18 mouse cellular contexts compared by ENCODE assay signal in the genomic region with DNA sequence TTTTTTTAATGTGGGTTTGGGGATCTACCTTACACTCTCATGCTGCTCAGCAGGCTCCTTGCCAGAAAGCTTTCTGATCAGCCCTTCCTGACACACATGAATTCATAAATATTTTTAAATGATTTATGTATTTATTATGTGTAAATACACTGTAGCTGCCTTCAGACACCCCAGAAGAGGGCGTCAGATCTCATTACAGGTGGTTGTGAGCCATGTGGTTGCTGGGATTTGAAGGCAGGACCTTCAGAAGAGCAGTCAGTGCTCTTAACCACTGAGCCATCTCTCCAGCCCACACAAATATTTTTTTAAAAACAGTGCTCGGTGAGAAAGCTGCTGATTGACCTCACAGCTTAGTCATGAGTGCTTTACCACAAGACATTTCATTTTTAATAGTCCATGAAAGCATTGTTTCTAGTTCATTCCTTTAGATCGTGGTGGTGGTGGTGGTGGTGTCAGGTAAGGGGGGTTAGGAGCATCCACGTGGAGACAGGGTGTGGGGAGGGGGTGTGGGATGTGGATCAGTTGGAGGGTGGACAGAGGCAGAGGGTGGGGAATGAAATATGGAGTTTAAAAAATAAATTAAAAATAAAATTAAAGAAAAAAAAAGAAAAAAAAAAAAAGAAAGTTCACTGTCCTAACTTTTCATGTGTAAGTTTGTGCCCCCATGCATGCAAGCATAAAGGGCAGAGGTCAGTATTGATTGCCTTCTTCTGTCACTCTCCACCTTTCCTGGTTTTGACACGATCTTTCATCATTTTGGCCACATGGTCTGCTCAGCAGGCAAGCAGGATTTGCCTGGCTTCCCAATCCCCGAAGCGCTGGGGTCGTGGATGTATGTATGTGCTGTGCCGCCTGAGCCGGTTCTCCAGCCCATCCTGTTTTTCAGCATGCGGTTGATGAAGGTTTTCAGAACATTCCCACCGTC.
"Had no signal": no experiment of that assay in that cellular context is flagged by ENCODE, and none has a peak within 500 bp of the region (broad histone marks: within the 10 kb centered on the region; RNA-seq: fewer than 3 reads in every experiment).

No protein-coding gene starts in this region.

- H3K36me3 ChIP-seq: limb, embryonic 13.5 days; lung, embryonic 15.5 days; midbrain, embryonic 15.5 days; neural tube, embryonic 12.5 days; stomach, embryonic 15.5 days had no signal

- H3K9ac ChIP-seq: limb, embryonic 13.5 days; liver, embryonic 14.5 days; lung, embryonic 15.5 days; midbrain, embryonic 15.5 days; neural tube, embryonic 12.5 days; stomach, embryonic 15.5 days had no signal

- H3K4me3 ChIP-seq: layer of hippocampus, adult 2 months; limb, embryonic 13.5 days; lung, embryonic 15.5 days; megakaryocyte, embryonic 14.5 days; midbrain, embryonic 15.5 days; neural tube, embryonic 12.5 days; stomach, embryonic 15.5 days had no signal

- H3K9me3 ChIP-seq: limb, embryonic 13.5 days; lung, embryonic 15.5 days; megakaryocyte, embryonic 14.5 days; midbrain, embryonic 15.5 days; neural tube, embryonic 12.5 days; stomach, embryonic 15.5 days had no signal

- H3K27me3 ChIP-seq: limb, embryonic 13.5 days; lung, embryonic 15.5 days; megakaryocyte, embryonic 14.5 days; midbrain, embryonic 15.5 days; neural tube, embryonic 12.5 days; stomach, embryonic 15.5 days had no signal

- H3K27ac ChIP-seq: layer of hippocampus, adult 2 months; limb, embryonic 13.5 days; liver, embryonic 14.5 days; lung, embryonic 15.5 days; macrophage; midbrain, embryonic 15.5 days; neural tube, embryonic 12.5 days; stomach, embryonic 15.5 days had no signal

- H3K4me2 ChIP-seq: limb, embryonic 13.5 days; lung, embryonic 15.5 days; midbrain, embryonic 11.5 days; midbrain, embryonic 15.5 days; neural tube, embryonic 12.5 days; stomach, embryonic 15.5 days had no signal

- DNase-seq: kidney, adult 18-20 months; kidney, postnatal 10 days; kidney, postnatal 4 days; left cerebral cortex, postnatal 4 days; lung, postnatal 14 days; spleen, adult 18-20 months; thymus, adult 2 months; thymus, postnatal 36 days had no signal

- ATAC-seq: midbrain, embryonic 15.5 days had no signal

- H3K4me1 ChIP-seq: limb, embryonic 13.5 days; lung, embryonic 15.5 days; midbrain, embryonic 15.5 days; neural tube, embryonic 12.5 days; stomach, embryonic 15.5 days had no signal
